Mouse (Mus musculus) embryonic facial prominence, embryonic 15.5 days (tissue): Measurements from ENCODE around the gene Akap6. TPM values are rescaled to one million over a fixed set of nuclear protein-coding genes. Genes with fewer than 3 reads are reported as not detected.
A peak's percentile ranks its signal among the peaks of the same experiment; 100 is the strongest.

Experiments
- ATAC-seq: fragments of 200-750 bp; cut with Nextera tagmentation; 2 replicates; pipeline ENCODE4 v1.8.0; 2017; ENCODE audit warnings: low read depth, moderate TSS enrichment; ENCODE audit not compliant: insufficient number of reproducible peaks, low FRiP score, low TSS enrichment
- H3K27ac ChIP-seq: fragments of 300-500 bp; sonication (generic); replicated peaks from 2 replicates; pipeline ENCODE4 v1.5.1; 2015; ENCODE audit warnings: mild to moderate bottlenecking, inconsistent platforms
- H3K27me3 ChIP-seq: fragments of 300-500 bp; sonication (generic); 2 replicates; pipeline ENCODE4 v1.6.1; 2015; ENCODE audit warnings: inconsistent platforms
- H3K36me3 ChIP-seq: fragments of 300-500 bp; sonication (generic); 2 replicates; pipeline ENCODE4 v1.6.1; 2015; ENCODE audit warnings: mild to moderate bottlenecking, inconsistent platforms
- H3K4me1 ChIP-seq: fragments of 300-500 bp; sonication (generic); 2 replicates; pipeline ENCODE4 v1.6.1; 2015; ENCODE audit warnings: inconsistent platforms
- H3K4me2 ChIP-seq: fragments of 300-500 bp; sonication (generic); replicated peaks from 2 replicates; pipeline ENCODE4 v1.6.1; 2015; ENCODE audit warnings: mild to moderate bottlenecking, inconsistent platforms
- H3K4me3 ChIP-seq: fragments of 300-500 bp; sonication (generic); replicated peaks from 2 replicates; pipeline ENCODE4 v1.5.1; 2015; ENCODE audit warnings: mild to moderate bottlenecking, inconsistent platforms
- H3K9ac ChIP-seq: fragments of 300-500 bp; sonication (generic); 2 replicates; pipeline ENCODE4 v1.6.1; 2015; ENCODE audit warnings: inconsistent platforms
- H3K9me3 ChIP-seq: fragments of 300-500 bp; sonication (generic); replicated peaks from 2 replicates; pipeline ENCODE4 v1.6.1; 2016; ENCODE audit warnings: inconsistent platforms
- WGBS: fragments of 180-500 bp; shearing (Covaris S2); methylation state at CpG from one replicate; pipeline ENCODE4 v1.1.7; 2015; 5-methylcytosine and 5-hydroxymethylcytosine counted together
- polyA plus RNA-seq: library from polyadenylated mRNA; unstranded; fragments of >200 nt; fragmentation: Nextera tagmentation; extraction: Ambion mirVana; gene quantifications from 2 replicates; pipeline ENCODE4 v1.2.1, GENCODE M21; 2015

Gene Akap6
- polyA plus RNA-seq, 1 experiment from 2014 or later = 2.2 TPM

DNA sequence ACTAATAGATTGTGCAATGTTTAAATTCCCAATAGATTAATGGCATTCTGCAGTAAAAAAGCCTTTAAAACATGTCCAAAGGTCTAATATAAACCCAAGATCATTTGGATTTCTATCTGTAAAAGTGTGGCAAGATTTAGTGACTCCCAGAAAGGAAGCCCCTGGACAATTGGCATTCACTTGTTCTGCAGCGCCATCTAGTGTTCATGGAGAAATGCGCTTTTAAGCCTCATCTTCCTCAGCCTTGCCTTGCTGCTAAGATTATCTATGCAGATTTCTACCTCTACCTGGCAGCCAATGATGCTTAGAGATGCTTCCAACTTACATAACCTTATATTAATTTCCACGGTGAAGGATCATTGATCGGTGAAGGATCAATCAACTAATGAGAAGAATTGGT lies 133.0 kb downstream of the Akap6 start:
- H3K9me3 ChIP-seq = no peaks in the 10 kb centered on the region
- 6% methylated on average over 4 of the region's 4 CpGs for WGBS

DNA sequence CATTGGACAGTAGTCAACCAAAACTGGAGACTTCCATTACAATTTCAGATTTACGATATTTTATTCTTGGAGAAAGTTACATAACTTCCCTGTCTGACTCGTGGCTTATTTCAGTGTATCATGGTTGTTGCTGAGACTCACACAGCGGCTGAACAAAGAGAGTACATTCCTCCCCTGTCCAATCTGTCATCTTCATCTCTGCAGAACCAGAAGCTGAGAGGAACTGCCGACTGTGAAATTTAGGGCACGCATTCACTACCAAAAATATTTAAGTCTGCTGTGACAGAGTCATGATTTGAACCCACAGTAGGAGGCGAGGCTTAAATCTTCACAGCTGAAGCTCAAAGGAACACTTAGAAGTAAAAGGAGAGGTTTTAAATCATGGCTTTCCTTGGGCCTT lies 134.0 kb downstream of the Akap6 start:
- Histone ChIP-seq H3K9ac (no peak overlapping the region), H3K27ac (no peak overlapping the region), H3K27me3 (no peaks in the 10 kb centered on the region), H3K36me3 (no peaks in the 10 kb centered on the region), H3K4me1 (peaks cover 36% of the 10 kb centered on the region), H3K9me3 (no peaks in the 10 kb centered on the region), H3K4me3 (no peak overlapping the region), H3K4me2 (no peak overlapping the region)
- ATAC-seq = no peak
- WGBS = 49% methylated on average over 6 of the region's 6 CpGs

More for the DNA sequence above, 133.0 kb downstream of the Akap6 start:
- H3K4me3 ChIP-seq = no peak overlapping the region
- H3K27me3 ChIP-seq = no peaks in the 10 kb centered on the region
- no peak overlapping the region for H3K4me2 ChIP-seq
- peaks cover 36% of the 10 kb centered on the region for H3K4me1 ChIP-seq
- no peak overlapping the region for H3K27ac ChIP-seq
- ATAC-seq = peak; percentile 34; the same call in 1 of the 2 replicates
- no peak overlapping the region for H3K9ac ChIP-seq
- no peaks in the 10 kb centered on the region for H3K36me3 ChIP-seq

DNA sequence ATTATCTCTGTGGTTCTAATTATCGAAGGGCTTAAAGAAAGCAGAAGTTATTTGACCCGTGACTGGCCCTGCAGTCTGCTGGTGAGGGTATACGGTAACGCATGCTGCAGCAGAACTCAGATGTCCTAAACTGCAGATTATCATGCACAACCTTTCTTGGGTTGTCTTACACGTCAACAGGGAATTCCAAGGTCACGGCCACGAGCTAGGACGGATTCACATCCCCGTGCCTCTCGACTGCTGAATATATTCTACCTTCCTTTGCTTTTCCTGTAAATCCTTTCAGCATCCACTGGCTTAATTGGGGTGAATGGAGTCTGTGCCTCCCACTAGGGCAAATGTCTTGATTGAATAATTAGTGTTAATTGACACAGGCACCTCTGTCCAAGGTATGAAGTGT lies 134.9 kb downstream of the Akap6 start:
- 28% methylated on average over 10 of the region's 10 CpGs for WGBS
- Histone ChIP-seq H3K9me3 (no peaks in the 10 kb centered on the region), H3K27ac (no peak overlapping the region), H3K4me1 (peaks cover 40% of the 10 kb centered on the region), H3K9ac (no peak overlapping the region), H3K36me3 (no peaks in the 10 kb centered on the region), H3K4me2 (no peak overlapping the region), H3K27me3 (no peaks in the 10 kb centered on the region), H3K4me3 (no peak overlapping the region)
- no peak for ATAC-seq

DNA sequence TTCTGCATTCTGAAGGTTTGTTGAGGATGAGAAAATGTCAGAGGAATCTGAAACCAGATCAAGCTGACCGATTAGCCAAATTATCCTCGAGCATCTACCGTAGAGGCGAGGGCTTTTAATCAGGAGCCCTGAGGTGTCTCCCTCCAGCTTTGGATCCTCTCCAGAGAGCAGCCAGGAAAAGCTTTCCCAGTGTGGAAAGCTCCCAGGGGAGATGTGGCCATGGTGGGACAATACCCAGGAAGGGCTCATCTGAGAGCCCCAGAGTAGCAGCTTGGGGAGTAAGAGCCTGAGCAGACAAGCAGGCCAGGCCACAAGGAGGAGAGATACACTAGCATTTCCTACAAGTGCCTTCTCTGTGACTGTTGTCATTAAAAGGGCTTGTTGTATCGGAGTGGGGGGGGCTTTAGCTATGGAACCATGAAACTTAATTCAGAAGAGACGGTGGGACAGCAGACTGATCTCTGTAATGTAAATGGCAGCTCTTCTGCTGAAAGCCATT lies 135.6 kb downstream of the Akap6 start:
- Histone ChIP-seq H3K9ac (no peak overlapping the region), H3K4me3 (no peak overlapping the region), H3K36me3 (no peaks in the 10 kb centered on the region), H3K4me1 (peaks cover 40% of the 10 kb centered on the region), H3K27me3 (no peaks in the 10 kb centered on the region), H3K9me3 (no peaks in the 10 kb centered on the region), H3K27ac (peak overlapping the region; percentile 87), H3K4me2 (no peak overlapping the region)
- 20% methylated on average over 6 of the region's 6 CpGs for WGBS
- ATAC-seq = no peak

DNA sequence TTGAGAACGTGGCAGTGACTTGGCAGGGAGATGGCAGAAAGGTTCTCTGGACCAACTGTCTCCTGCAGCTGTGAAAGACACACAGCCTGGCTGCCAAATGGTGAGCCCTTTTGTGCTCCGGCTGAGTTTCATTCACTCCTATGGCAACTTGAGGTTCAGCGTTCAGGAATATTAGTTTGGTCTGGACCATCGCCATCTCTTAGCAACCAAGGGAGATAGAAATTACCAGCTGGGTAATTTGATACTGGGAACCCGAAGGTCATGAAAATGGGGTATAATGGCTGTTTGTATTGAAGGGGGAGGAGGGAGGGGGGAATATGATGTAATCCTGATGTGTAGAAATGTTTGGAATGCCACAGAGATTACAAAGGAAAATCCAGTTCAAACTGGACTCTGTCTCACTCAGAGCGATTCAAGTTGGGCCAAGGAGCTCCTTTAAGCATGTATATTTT lies 136.1 kb downstream of the Akap6 start:
- H3K27ac ChIP-seq = peak overlapping the region; percentile 87
- no peak for ATAC-seq
- no peaks in the 10 kb centered on the region for H3K9me3 ChIP-seq
- 0 out of 2 replicates have a peak overlapping the region, but pooled peaks have one; percentile 27 for H3K4me2 ChIP-seq
- H3K27me3 ChIP-seq = no peaks in the 10 kb centered on the region
- no peaks in the 10 kb centered on the region for H3K36me3 ChIP-seq
- no peak overlapping the region for H3K4me3 ChIP-seq
- H3K4me1 ChIP-seq = peaks cover 39% of the 10 kb centered on the region
- no peak overlapping the region for H3K9ac ChIP-seq
- WGBS = 18% methylated on average over 6 of the region's 6 CpGs

DNA sequence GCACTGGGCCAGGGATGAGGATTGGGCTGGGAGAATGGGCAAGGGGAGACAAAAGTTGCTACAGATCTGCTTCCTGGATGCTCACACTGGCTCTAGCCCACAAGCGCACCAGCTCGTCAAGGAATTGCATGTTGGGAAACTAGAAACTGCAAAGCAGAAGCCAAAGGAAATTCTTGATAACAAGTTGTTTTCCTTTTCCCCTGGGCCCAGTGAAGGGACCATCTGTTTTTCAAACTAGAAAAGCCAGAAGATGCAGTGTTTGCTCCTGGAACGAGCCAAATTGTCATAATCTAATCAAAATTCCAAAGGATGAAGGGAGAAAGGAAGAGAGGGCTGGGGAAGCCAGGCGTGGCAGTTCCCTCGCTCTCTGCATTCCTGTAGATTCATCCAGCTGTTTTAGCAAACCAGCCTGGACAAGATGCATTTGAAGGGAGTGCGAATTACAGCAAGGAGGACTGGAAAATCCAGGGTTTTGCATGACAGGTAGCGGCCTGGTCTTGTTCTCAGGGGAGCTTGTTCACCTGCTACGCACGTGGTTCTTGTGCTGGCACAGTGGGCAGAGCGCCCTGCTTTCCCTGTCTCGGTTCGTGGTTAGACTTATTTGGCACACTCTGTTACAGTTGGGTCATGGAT lies 136.8 kb downstream of the Akap6 start:
- Histone ChIP-seq H3K27me3 (no peaks in the 10 kb centered on the region), H3K36me3 (no peaks in the 10 kb centered on the region), H3K4me1 (peaks cover 34% of the 10 kb centered on the region), H3K9ac (no peak overlapping the region), H3K9me3 (no peaks in the 10 kb centered on the region), H3K27ac (peak overlapping the region; percentile 87), H3K4me2 (peak overlapping the region; percentile 27), H3K4me3 (no peak overlapping the region)
- peak; percentile 70; the same call in 1 of the 2 replicates for ATAC-seq
- 19% methylated on average over 12 of the region's 12 CpGs for WGBS

DNA sequence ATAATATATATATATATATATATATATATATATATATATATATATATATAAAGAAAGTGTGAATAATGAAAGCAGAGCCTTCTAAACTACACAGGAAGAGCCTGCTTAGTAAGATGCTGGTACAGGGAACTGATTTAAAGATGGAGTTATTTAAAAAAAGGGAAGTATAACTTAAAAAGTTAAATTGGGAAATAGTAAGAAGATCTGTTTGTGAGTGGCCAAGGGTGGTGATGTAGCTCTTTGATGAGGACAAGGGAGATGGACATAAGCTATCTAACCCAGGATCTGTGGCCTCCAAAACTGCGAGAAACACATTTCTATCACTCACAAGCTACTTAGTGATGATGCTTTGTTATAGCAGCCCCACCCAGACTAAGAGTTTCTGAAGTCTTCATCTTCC lies 146.8 kb downstream of the Akap6 start:
- WGBS = 85% methylated on average over 1 of the region's 1 CpGs
- H3K36me3 ChIP-seq = no peaks in the 10 kb centered on the region
- no peak for ATAC-seq

DNA sequence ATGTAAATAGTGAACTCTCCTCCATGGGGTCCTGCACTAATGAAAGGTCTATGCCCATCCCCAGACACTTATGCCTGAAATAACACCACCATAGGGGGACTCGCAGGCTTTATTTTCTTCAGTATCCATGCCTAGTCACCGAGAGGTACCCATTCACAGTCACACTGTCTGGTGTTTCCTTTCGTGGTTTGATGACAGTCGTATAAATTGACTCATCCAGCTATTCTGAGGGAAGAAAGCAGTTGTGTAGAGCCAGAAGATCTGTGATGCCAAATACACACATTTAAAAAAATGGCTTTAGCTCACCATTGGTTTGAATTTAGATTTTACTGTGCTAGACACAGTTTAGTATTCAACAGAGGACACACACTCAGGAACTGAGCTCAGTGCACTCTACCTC lies 147.8 kb downstream of the Akap6 start:
- Histone ChIP-seq H3K27me3 (no peaks in the 10 kb centered on the region), H3K4me3 (no peak overlapping the region), H3K4me1 (peaks cover 14% of the 10 kb centered on the region), H3K36me3 (no peaks in the 10 kb centered on the region), H3K4me2 (no peak overlapping the region), H3K27ac (no peak overlapping the region), H3K9me3 (no peaks in the 10 kb centered on the region), H3K9ac (no peak overlapping the region)
- ATAC-seq = no peak
- 79% methylated on average over 4 of the region's 4 CpGs for WGBS

More for the DNA sequence above, 146.8 kb downstream of the Akap6 start:
- no peak overlapping the region for H3K9ac ChIP-seq
- H3K4me3 ChIP-seq = no peak overlapping the region
- peaks cover 11% of the 10 kb centered on the region for H3K4me1 ChIP-seq
- no peaks in the 10 kb centered on the region for H3K9me3 ChIP-seq
- H3K27ac ChIP-seq = no peak overlapping the region
- no peak overlapping the region for H3K4me2 ChIP-seq
- H3K27me3 ChIP-seq = no peaks in the 10 kb centered on the region

DNA sequence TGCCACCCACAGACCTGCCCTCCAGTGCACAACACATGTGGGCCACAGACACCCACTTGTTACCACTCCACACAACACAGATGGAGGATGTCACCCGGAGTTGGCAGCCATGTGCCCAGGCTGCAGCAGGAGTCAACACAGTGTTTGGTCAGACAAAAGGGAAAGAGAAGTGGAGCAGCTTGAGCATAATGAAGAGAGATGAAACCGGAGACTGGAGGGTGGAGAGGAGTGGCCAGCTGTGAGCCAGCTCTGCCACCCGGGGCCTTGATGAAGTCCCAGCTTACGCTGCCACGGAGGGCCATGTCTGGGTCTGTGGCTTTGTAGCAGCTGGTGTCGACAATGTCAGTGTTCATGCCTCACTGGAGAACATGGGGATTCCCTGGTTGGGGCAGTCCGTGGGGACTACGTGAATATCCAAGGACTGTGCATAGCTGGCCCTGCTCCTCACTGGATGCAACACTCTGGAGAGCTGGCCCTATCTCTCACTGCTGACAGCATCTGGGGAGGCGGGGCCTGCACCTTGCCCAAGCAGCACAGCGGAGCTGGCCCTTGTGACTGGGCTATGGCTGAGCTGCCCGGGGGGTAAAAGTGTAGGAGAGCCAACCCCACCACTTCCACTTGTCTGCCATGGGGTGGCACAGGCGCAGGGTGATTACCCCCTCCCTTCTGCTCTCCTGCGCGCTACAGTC lies 148.8 kb downstream of the Akap6 start:
- Histone ChIP-seq H3K27me3 (no peaks in the 10 kb centered on the region), H3K4me2 (no peak overlapping the region), H3K4me3 (no peak overlapping the region), H3K36me3 (no peaks in the 10 kb centered on the region), H3K9ac (no peak overlapping the region), H3K27ac (0 out of 2 replicates have a peak overlapping the region, but pooled peaks have one; percentile 28), H3K9me3 (no peaks in the 10 kb centered on the region), H3K4me1 (peaks cover 14% of the 10 kb centered on the region)
- peak; percentile 80 for ATAC-seq
- WGBS = 55% methylated on average over 14 of the region's 14 CpGs

DNA sequence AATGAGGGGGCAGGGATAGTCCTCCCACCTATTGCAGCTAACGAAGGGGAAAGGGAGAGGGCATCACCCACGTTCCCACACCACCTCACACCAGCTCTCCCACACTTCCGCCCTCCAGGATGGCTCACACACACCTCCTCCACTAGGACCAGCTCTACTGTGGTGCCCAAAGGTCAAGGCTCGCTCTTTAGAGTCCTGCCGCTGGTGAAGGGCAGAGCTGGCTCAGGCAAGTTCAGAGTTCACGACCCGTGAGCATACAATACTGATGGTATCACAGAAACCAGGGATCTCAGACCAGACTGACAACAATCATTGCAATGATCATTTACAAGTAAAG lies 149.3 kb downstream of the Akap6 start:
- ATAC-seq = peak; percentile 51
- Histone ChIP-seq H3K4me2 (no peak overlapping the region), H3K27ac (no peak overlapping the region), H3K4me1 (peaks cover 18% of the 10 kb centered on the region), H3K27me3 (no peaks in the 10 kb centered on the region), H3K9me3 (no peaks in the 10 kb centered on the region), H3K4me3 (no peak overlapping the region), H3K36me3 (no peaks in the 10 kb centered on the region), H3K9ac (no peak overlapping the region)
- WGBS = 65% methylated on average over 7 of the region's 7 CpGs

DNA sequence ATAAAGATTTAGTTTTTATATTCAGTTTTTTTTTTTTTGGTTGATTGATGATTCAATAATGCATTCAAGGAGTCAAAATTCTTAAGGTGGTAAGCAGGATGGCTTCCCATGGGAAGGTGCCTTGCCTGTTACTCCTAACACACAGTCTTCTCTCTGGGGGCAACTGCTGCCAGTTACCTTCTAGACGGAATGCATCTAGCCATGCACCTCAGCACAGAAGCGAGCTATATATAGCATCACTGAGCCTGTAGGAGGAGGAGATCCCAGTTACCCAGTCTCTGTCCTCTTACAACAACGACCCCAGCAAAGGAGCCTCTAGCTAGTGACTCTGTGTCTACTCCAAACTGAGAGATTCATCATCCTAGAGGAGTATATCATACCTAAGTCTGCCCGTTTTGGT lies 150.1 kb downstream of the Akap6 start:
- no peak for ATAC-seq
- Histone ChIP-seq H3K27ac (no peak overlapping the region), H3K9me3 (no peaks in the 10 kb centered on the region), H3K4me1 (peaks cover 25% of the 10 kb centered on the region), H3K27me3 (no peaks in the 10 kb centered on the region), H3K9ac (no peak overlapping the region), H3K4me2 (no peak overlapping the region), H3K36me3 (no peaks in the 10 kb centered on the region), H3K4me3 (no peak overlapping the region)
- WGBS = 76% methylated on average over 4 of the region's 4 CpGs
